Mouse (Mus musculus) natural killer cell, adult 2 months (primary cell): ENCODE results near the gene Satb2.
"Not testable (repeated sequence)": the region's sequence is repeated elsewhere in the genome, so short reads cannot be mapped to it uniquely, and the experiment has no call there.

ENCODE experiments used
- DNase-seq, 2 experiments: peaks; one replicate each; pipeline ENCODE4 v3.0.0; 2022; ENCODE audit warnings: low spot score in 2 of 2

The Satb2 gene

GRCm38 (mm10) chr1:56833984-56834900 lies 144.2 kb downstream of the Satb2 start:
- DNase-seq, result no peak

GRCm38 (mm10) chr1:56833307-56833706 lies 145.1 kb downstream of the Satb2 start:
- peak in 1 of 2 experiments; percentile 16 for DNase-seq

- peak in 1 of 2 experiments; percentile 2 for DNase-seq
Observed at GRCm38 (mm10) chr1:56832738-56833137, 145.7 kb downstream of the Satb2 start.

- DNase-seq, result no peak
Observed at GRCm38 (mm10) chr1:56822735-56823134, 155.7 kb downstream of the Satb2 start.

GRCm38 (mm10) chr1:56822025-56822424 lies 156.4 kb downstream of the Satb2 start:
- DNase-seq, result no peak

- no peak for DNase-seq
Observed at GRCm38 (mm10) chr1:56813506-56813905, 164.9 kb downstream of the Satb2 start.

GRCm38 (mm10) chr1:56812961-56813360 lies 165.5 kb downstream of the Satb2 start:
- DNase-seq, result no peak

GRCm38 (mm10) chr1:56811486-56811885 lies 167.0 kb downstream of the Satb2 start:
- DNase-seq, result no peak

- DNase-seq, result no peak
Observed at GRCm38 (mm10) chr1:56806006-56806405, 172.4 kb downstream of the Satb2 start.

GRCm38 (mm10) chr1:56800611-56801010 lies 177.8 kb downstream of the Satb2 start:
- no peak for DNase-seq

- no peak for DNase-seq
Observed at GRCm38 (mm10) chr1:56795016-56795608, 183.3 kb downstream of the Satb2 start.

GRCm38 (mm10) chr1:56789641-56790040 lies 188.8 kb downstream of the Satb2 start:
- no peak for DNase-seq

GRCm38 (mm10) chr1:56782139-56782538 lies 196.3 kb downstream of the Satb2 start:
- DNase-seq, result not testable (repeated sequence)

GRCm38 (mm10) chr1:56764205-56764604 lies 214.2 kb downstream of the Satb2 start:
- no peak for DNase-seq

GRCm38 (mm10) chr1:56761512-56761911 lies 216.9 kb downstream of the Satb2 start:
- DNase-seq, result no peak

- no peak for DNase-seq
Observed at GRCm38 (mm10) chr1:56753283-56753682, 225.2 kb downstream of the Satb2 start.

GRCm38 (mm10) chr1:56750693-56751092 lies 227.8 kb downstream of the Satb2 start:
- no peak for DNase-seq

- no peak for DNase-seq
Observed at GRCm38 (mm10) chr1:56749629-56750311, 228.7 kb downstream of the Satb2 start.

- DNase-seq, result no peak
Observed at GRCm38 (mm10) chr1:56748876-56749493, 229.5 kb downstream of the Satb2 start.
